Mouse (Mus musculus) lung, postnatal 10 days (tissue): ENCODE measurements around the gene Fermt2.
A peak's percentile ranks its signal among the peaks of the same experiment; 100 is the strongest.

Source experiments
- DNase-seq: peaks from one replicate; pipeline ENCODE4 v3.0.0; 2021

Gene Fermt2

DNA sequence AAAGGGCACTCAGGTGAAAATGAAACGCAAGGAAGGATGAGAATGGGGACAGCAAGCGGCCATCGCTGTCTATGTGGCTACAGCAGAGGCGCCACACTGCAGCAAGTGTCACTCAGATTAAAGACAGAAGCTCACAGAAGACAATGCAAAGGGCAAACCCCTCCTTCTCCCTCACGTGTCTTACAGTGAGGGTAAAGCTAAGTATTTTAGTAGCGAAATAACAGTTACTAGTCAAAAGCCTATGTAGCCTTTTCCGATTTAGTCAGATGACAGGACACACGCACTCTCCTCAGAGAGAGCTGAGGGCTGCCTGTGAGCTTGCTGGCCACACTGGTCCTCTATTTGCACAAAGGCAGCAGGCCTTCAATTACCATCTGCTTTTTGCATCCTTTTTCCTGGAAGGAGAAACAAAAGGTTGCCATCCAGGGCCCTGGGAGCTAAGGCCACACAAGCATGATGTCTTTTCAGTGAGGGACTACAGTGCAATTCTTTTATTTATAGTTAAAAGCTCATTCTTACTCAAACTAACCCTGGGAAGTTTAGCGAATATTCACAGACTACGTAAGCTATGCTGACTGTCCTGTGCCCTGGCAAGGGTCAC lies 66.9 kb downstream of the Fermt2 start:
- no peak for DNase-seq

DNA sequence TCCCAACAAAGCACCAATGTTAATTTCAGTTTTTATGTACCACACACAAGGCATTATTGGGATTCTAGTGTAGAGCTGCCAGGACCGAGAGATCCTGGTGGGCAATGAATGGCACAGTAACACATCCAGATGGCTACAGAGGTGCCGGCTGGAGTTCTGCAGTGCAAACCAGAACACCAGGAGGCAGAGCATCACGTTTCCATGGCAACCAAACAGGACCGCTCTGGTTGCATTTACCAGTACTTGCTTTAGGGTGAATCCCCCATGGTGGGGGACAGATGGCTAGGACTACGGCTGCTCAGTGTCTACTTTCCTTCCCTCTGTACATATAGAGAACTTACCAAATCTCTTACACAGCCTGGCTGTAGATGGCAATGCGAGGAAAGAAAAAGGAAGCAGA lies 67.5 kb downstream of the Fermt2 start:
- DNase-seq, result no peak

DNA sequence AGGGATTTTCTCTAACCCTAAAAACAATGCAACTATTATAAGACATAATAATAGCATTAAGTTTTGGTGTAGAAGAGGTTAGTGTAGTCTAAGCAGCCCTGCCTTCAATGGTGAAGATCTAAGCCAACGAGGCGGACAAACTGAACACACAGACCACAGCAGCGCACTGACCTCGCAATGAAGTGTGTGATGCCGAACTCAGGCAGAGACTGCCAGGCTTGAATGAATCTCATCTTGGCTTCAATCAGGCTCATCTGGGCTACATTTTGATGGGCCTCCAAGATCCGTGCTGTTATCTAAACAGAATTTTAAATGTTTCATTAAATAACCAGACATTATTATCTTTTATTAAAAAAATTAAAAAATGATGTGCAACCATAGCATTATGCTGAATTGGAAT lies 68.0 kb downstream of the Fermt2 start:
- DNase-seq, result no peak

DNA sequence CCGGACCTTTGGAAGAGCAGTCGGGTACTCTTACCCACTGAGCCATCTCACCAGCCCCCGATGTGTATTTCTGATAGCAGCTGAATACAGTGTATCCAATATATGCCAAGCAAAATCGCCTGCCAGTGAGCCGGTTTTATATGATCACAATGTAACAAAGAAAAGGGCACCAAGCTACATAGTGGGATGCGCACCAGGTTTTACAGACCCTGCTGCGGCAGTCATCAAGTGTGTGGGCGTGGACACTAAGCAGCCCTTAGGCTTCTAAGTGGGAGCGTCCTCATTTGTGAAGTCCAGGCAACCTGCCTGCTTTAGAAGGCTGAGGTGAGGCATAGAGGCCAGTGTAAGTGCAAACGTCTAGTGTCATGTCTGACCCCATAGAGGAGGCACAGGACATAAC lies 69.4 kb downstream of the Fermt2 start:
- DNase-seq, result no peak

DNA sequence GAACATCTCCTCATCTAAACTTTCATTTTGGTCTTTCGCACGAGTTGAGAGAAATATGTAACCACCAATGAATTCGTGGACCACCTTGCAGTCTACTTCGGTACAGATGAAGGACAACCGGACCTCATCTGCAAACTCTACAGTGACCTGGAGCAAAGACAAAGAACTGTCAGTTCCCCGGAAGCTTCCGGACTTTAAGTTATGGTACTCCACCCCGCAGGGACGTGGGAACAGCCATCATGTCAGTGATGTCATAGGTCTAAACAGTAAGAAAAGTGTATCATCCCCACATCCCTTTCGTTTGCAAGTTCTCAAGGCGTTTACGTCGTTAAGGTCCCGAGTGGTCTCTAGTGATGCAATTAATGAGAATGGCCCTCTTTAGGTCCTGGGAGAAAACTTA lies 70.0 kb downstream of the Fermt2 start:
- no peak for DNase-seq

DNA sequence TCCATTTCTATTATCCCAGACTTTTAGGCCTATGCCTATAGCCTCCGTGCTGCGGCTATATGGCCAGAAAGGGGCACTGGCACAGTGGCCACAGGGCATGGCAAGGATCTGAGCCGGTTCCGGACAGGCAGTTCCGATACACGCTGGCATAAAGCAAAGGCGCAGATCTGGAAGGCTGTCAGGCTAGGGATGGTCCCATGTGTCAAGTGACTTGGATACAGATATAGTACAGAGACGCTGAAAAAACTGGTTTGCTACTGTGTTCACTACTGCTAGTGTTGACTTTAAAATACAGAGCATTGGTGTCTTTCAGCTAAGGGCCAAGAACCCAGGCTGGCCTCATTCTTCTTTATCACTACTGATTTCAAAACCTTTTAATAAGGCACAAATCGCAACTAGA lies 72.9 kb downstream of the Fermt2 start:
- DNase-seq, result no peak

DNA sequence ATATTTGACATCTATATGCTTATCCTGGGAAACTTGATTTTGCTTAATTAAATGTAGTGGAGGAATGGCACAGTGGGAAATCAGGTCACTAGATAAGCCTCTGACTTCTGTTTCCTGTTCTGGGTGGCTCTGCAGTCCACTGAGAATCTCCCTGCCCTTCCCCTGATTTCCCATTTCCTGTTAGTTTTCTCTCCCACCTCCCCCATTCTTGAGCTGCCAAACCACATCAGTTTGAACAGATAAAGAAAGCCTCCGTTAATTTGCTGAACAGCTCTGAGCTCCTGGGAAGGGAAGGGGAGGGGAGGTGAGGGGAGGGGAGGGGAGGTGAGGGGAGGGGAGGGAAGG lies 73.4 kb downstream of the Fermt2 start:
- DNase-seq, result peak; percentile 73

DNA sequence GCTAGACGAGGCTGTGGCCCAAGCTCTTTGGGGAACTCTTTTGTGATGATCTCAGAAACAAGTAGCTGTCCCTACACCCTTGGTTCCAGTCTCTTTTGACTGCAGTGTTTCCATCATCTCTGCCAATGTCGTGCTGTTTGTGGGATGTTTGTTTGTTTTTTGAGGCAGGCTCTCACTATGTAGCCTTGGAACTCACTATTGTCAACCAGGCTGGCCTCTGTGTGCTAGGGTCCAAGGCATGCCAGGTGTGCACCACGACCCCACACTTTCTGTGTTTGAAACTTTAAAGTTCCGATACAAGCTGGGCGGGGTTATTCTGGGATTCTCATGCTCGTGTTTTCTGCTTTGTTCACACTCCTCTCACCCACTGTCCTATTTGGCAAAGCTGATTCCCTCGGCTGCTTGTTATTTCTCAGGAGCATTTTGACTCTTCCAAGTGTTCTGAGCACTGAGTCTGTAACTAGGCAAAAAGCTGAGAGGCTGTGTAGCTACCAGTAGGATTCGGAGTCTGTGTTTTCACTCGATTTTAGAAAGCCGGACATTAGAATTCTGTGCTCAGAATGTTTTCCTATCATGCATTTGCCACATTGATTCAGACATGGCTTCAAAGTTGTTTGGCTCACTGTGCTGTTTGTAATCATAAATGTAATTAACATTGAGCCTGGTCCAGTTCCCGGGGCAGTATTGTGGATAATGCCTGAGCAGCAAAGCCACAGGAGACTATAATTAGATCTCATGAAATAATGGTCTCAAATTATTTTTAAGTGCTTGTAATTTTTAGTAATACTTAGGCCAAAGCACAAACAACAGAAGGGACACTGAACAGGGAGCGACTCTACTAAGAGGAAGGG lies 74.0 kb downstream of the Fermt2 start:
- DNase-seq, result peak; percentile 43

DNA sequence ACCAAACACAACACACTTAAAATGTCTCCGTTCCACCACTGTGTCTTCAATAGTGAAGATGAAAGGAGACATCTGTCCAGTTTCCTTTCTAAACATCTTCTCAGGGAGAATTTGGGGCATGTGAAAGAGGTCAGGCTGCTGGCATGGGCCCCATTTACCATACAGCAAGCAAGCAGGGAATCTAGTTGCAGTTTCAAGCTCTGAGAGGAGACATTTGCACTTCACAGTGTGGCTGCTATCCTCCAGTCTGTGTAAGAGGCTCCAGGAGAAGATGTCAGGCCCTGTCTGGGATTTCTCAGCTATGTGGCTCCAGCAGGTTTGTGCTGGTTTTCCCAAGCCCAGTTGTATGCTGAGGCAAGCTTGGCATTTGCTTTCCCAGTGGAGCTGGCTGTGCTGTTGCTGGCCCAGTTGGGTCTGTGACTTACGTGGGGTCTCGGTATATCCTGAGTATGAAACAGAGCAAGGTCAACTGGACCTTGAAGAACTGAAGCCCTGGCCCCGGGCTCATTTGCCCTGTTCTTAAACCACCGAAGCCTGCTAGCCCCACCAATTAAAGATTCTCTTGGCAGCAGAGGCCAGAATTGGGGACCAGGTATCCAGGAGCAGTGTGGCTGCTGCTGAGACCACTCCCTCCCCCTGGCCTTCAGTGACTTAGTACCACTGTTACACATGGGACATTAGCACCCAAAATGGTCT lies 76.2 kb downstream of the Fermt2 start:
- DNase-seq, result peak; percentile 72

DNA sequence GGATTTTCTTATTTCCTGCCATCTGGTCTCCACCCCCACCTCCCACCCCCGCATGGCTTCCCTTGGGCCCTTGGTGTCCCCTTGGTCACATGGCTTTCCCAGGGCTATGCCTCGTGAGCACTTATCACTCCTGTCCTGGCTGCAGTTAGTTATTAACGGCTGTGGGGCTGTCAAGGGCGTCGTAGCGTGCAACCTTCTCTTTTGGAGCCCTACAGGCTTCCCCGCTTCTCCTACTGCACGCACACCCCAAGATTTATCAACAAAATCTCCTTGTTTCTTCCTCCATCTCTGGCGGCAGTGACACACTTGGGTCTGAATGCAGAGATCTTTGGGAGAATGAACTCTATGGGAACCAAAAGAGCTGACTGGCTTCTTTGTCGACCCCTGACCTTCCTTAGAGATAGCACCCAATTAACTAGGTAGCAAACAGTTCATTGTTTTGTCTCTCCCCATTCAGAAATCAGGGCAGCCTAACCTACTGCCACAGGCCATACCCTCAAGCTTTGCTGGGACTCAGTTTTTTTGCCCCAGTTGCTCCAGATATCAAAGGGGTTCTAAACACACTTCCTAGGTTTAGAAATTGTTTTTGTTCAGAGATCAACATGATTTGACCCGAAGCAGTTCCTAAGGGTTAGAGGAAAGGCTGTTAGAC lies 76.9 kb downstream of the Fermt2 start:
- DNase-seq, result peak; percentile 47

DNA sequence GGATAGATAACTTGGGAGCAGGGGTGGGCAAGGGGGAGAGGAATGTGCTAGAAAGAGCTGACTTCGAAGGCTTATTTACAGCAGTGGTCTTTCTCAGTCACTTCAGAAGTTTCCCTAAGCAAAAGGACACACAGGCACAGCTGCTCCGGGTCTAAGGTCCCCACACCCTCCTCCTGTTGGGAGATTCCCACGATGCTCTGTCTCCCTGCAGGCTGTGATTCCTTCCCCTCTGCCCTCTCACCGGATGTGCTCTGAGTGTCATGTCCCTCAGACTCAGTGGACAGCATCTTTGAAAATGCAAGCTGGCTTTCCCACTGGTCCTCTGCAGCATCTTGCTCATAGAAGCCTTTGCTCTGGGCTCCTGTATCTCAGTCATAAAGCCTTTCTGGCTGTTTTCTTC lies 77.8 kb downstream of the Fermt2 start:
- DNase-seq, result peak; percentile 73

DNA sequence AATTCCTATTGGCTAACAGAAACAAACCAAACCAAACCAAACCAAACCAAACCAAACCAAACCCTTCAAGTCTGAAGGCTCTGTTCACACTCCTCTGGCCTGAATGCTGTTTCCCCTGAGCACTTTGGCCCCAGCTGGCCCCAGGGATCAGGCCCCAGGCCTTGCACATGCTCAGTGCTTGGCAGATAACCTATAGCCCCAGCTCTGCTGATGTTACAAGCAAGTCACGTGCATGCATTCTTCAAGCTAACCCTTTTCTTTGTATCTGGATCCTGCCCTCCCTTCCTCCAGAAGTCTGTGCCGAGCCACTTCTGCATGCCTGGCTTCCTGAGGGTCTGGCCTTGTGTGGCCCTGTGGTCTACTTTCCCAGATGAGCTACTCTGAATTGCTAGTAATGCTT lies 78.8 kb downstream of the Fermt2 start:
- DNase-seq, result no peak

DNA sequence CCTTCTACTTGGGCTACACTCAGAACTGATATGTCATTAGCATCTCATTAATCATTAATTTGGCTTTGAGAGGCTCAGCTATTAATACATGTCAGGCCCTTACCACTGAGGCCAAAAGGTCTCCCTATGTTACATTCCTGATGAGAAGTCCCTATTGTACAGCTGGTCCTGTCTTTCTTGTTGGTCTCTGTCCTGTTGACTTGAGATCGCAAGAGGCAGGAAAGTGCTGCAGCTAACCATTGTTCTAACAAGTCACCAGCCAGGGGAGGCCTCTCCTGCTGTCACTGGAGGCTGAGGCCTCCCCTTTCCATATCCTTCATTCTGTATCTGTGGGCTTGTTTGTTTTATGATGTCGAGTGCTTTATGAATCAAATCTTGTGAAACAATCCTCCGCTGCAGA lies 83.1 kb downstream of the Fermt2 start:
- DNase-seq, result no peak

DNA sequence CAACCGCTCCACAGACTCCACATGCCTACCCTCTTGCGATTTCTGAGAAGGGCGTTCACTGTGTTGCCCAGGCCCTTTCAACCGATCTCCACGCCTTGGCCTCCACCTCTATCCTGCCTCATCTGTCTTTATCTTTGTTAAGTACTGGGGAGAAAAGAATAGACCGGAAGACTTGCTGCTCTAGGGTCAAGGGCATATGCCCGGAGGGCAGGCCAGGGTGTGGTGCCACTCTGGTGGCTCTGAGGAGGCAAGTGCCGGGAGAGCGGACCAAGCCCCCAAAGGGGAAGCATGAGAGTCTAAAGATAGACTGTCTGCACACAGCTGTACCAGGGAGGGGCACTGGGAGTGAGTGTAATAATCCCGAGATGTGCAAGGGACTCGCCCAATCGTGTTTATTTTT lies 84.5 kb downstream of the Fermt2 start:
- DNase-seq, result peak; percentile 60

DNA sequence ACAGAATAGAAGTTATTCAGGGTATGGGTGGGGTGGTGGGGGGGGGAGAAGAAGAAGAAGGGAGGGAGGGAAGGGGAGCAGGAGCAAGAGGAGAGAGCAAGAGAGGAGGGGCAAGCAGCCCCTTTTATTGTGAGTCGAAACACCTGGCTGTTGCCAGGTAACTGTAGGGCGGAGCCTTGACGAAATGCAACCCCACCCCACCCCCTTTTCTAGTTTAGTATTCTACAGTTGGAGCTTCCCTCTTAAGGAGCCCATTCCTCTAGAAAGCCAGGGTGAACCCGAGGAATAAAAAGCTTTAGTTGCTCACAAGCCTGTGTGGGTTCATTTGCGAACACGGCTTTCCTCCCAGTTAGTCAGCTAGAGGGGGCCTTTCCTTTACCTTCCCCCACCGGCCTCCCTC lies 85.0 kb downstream of the Fermt2 start:
- no peak for DNase-seq

DNA sequence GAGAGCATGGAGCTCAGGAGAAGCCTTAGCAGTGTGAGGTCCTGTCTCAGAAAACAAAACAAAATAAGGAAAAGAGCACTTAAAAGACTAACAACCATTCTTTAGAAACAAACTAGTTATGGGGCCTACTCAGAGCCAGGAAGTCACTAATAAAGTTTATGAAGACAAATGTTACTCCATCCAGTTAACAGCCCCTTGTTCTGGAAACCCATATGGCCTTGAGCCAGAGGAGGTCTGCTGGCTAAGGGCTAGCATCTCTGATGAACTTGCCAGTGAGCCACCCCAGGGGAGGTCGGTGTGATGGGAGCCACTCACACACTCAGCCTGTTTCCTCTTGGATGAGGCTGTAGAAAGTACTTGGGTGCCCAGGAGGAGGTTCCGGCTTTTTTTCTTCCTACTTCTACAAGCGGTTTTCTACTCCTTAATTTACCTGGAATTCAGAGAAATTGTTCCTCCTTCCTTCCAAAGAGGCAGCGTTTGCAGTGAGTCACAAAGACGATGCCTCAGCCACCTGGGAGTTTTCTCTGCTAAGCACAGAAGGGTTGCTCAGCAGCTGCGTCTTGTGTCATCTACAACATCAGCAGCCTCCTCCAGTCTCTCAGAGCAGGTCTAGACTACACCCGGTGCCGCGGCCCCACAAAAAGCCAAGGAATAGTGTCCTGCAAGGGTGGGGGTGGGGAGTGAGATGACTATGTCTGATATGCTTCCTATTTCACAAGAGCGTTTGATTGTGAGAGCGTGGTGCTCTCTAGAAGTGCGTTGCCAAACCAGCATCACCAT lies 86.9 kb downstream of the Fermt2 start:
- DNase-seq, result no peak

DNA sequence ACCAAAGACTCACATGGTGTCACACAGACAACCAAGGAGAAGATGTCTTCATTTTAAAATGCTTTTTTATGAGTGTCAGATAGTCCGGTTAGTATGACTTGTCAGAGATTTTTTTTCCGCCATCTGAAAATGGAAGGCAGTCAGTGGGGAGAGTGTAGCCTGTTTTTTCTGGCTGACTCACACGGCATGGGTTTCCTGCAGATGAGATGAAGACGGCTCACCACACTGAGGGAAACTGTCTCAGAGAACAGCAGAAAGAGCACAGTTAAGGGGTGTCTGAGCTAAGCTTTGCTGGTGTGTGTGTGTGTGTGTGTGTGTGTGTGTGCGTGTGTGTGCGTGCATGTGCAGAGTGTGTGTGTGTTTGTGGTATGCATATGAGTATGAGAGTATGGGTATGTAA lies 88.6 kb downstream of the Fermt2 start:
- DNase-seq, result no peak

DNA sequence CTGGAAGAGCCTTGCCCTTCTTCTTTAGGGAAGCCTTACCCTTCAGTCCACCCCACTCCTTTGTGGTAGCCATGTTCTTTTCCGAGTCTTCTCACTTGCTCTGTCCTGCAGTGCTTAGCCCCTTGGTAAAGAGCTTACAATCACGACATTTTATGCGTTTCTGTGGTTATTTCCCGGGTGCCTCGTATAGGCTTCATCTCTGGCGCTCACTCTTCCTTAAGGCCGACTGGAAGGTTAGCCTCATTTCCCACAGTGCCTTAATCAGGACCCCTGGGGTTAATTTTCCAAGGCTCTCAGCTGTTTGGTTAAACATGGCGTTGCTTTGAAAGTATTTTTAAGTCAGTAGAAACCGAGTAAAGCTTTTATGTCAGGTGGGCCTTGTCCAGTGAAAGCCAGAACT lies 90.5 kb downstream of the Fermt2 start:
- DNase-seq, result no peak

DNA sequence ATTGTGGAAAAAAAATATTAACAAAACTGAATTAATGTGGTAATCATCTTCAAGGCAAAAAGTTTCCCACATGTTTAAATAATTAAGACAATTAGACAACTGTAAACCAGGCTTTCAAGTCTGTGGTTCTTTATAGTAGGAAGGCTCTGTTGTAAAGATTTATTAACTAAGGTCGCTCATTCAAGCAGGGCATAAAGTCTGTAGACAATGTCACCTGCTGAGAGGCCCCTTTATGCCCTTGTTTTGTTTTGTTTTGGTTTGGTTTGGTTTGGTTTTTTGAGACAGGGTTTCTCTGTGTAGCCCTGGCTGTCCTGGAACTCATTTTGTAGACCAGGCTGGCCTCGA lies 91.0 kb downstream of the Fermt2 start:
- no peak for DNase-seq

DNA sequence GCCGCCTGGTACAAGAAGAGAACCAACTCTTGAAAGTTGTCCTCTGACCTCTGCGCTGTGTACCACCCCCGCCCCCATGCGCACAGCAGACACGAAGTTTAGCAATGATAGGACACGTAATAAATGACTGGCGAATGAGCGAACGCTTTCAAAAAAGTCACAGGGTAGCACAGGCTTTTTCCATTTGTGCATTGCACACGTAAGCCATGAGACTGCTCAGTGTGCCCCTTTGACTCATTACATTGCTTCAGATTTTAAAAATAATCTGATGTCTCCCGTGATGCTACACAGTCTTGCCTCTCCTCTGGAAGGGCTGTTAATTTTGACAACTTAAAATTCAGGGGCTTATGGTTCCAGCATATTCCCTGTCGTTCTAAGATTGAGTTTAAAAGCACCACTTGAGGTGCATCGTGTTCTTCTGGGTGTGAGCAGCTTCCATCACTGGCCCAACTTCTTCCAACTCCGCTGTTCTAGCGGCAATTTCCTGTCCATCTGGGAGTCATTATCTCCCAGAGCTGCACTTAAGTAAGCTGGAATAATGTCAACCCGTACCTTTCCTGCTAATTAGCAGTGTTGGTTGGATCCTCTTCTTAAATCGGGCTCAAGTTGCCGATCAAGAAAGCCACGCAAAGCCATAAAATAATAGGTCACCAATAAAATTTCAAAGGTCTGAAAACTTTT lies 91.5 kb downstream of the Fermt2 start:
- no peak for DNase-seq

DNA sequence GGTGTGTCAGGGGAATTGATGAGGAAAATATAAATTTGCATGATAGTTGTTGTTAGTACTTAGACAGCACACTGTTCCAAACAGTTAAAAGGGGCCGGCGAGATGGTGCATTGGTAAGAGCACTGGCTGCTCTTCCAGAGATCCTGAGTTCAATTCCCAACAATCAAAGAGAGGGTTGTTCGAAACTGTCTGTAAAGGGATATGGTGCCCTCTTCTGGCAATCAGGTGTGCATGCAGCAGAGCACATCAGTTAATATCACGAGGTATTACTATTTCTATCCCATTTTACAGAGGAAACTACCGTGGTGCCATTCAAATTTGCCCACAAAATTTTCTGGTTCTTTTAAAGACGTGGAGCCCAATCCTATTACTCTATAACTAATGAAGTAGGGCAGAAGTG lies 95.7 kb downstream of the Fermt2 start:
- DNase-seq, result no peak

DNA sequence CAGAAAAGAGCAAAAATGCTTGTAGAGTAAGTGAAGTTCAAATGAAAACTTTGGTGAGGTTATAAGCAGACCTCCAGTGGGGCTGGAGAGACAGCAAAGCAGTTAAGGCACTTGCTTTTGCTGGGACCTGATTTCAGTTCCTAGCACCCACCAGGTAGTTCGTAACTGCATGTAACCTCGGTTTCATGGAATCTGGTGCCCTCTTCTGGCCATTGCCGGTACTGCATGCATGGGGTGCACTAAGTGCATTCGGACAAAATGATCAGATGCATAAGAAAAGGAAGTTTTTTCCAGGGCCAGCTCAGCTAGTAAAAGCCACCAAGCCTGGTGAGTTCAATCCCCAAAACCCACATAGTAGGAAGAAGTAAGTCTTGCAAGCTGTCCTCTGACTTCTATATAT lies 97.9 kb downstream of the Fermt2 start:
- no peak for DNase-seq
